Mouse (Mus musculus) CH12.LX (cell line): ENCODE data around the gene Chsy1. TPM values are rescaled to one million over a fixed set of nuclear protein-coding genes. Genes with fewer than 3 reads are reported as not detected.

Source experiments
- DNase-seq: peaks from one replicate; pipeline ENCODE4 v3.0.0-alpha.2; 2013; ENCODE audit errors: extremely low read depth
- H3K27ac ChIP-seq: 2 replicates; pipeline ENCODE4 v1.5.1; 2012; ENCODE audit warnings: low read depth, mild to moderate bottlenecking, control low read depth, moderate library complexity; ENCODE audit not compliant: insufficient read depth
- H3K27me3 ChIP-seq: replicated peaks from 2 replicates; pipeline ENCODE3; 2012; ENCODE audit warnings: inconsistent platforms
- H3K36me3 ChIP-seq, 2 experiments: replicated peaks in 1 of 2; 2 replicates each; pipeline versions ENCODE3 to v1.6.1; 2012; ENCODE audit warnings: inconsistent platforms in 1 of 2, low read length in 1 of 2, mild to moderate bottlenecking in 1 of 2, mixed read lengths in 1 of 2, moderate library complexity in 1 of 2; ENCODE audit not compliant: control insufficient read depth in 1 of 2, insufficient read depth in 1 of 2
- H3K4me1 ChIP-seq, 2 experiments: 2 replicates each; pipeline ENCODE4 v1.6.1; 2012; ENCODE audit warnings: inconsistent platforms in 1 of 2, moderate library complexity in 1 of 2; ENCODE audit not compliant: insufficient read depth in 2 of 2, control insufficient read depth in 1 of 2
- H3K4me2 ChIP-seq: 2 replicates; pipeline ENCODE4 v1.6.1; 2012; ENCODE audit warnings: low read depth, mild to moderate bottlenecking, control low read depth; ENCODE audit not compliant: poor library complexity, insufficient read depth, severe bottlenecking
- H3K4me3 ChIP-seq, 3 experiments: fragments of 150-350 bp in 1 of 3; sonication (generic) in 1 of 3; replicated peaks in 1 of 3; 2 replicates each; pipeline versions ENCODE3 to v1.5.1; 2011 to 2012; ENCODE audit warnings: low read depth in 2 of 3, low read length in 2 of 3, mild to moderate bottlenecking in 2 of 3, moderate library complexity in 2 of 3, control low read depth in 1 of 3, improper control_type of control experiment in 1 of 3, inconsistent platforms in 1 of 3, mixed read lengths in 1 of 3; ENCODE audit not compliant: poor library complexity in 1 of 3
- H3K79me2 ChIP-seq: replicated peaks from 2 replicates; pipeline ENCODE4 v1.6.1; 2012; ENCODE audit warnings: mild to moderate bottlenecking, moderate library complexity; ENCODE audit not compliant: control insufficient read depth, poor library complexity, insufficient read depth, severe bottlenecking; ENCODE audit errors: extremely low read depth
- H3K9ac ChIP-seq: 2 replicates; pipeline ENCODE4 v1.6.1; 2012; ENCODE audit warnings: low read depth, mild to moderate bottlenecking, control low read depth, moderate library complexity; ENCODE audit not compliant: insufficient read depth
- H3K9me3 ChIP-seq: replicated peaks from 2 replicates; pipeline ENCODE3; 2012; ENCODE audit warnings: low read length, inconsistent platforms, mixed read lengths
- BHLHE40 ChIP-seq: IDR thresholded peaks from 2 replicates; pipeline ENCODE4 v1.6.1; 2011; ENCODE audit warnings: mild to moderate bottlenecking, low read depth, low read length, improper control_type of control experiment
- CHD1 ChIP-seq: IDR thresholded peaks from 2 replicates; pipeline ENCODE4 v1.6.1; 2012; ENCODE audit warnings: low read depth, low read length, improper control_type of control experiment, inconsistent platforms
- CHD2 ChIP-seq: IDR thresholded peaks from 2 replicates; pipeline ENCODE4 v1.6.1; 2011; ENCODE audit warnings: low read length, improper control_type of control experiment
- CTCF ChIP-seq, 2 experiments: IDR thresholded peaks in 1 of 2; conservative IDR thresholded peaks in 1 of 2; 2 replicates each; pipeline ENCODE4 v1.5.1; 2011 to 2012; ENCODE audit warnings: low read depth in 2 of 2, low read length in 2 of 2, improper control_type of control experiment in 1 of 2, inconsistent platforms in 1 of 2, mild to moderate bottlenecking in 1 of 2, moderate library complexity in 1 of 2
- E2F4 ChIP-seq: IDR thresholded peaks from 2 replicates; pipeline ENCODE4 v1.6.1; 2011; ENCODE audit warnings: low read depth, low read length, improper control_type of control experiment; ENCODE audit not compliant: insufficient replicate concordance
- ELF1 ChIP-seq: IDR thresholded peaks from 2 replicates; pipeline ENCODE4 v1.6.1; 2014; ENCODE audit warnings: low read depth, mild to moderate bottlenecking, inconsistent platforms, low read length, improper control_type of control experiment
- EP300 ChIP-seq: IDR thresholded peaks from 2 replicates; pipeline ENCODE4 v1.6.1; 2011; ENCODE audit warnings: low read length, improper control_type of control experiment
- ETS1 ChIP-seq: conservative IDR thresholded peaks from 2 replicates; pipeline ENCODE4 v1.6.1; 2012; ENCODE audit warnings: low read depth, mild to moderate bottlenecking, inconsistent platforms, low read length, improper control_type of control experiment, moderate library complexity
- HCFC1 ChIP-seq: IDR thresholded peaks from 2 replicates; pipeline ENCODE4 v1.6.1; 2012; ENCODE audit warnings: low read depth, mild to moderate bottlenecking, inconsistent platforms, low read length, improper control_type of control experiment
- IRF4 ChIP-seq: IDR thresholded peaks from 2 replicates; pipeline ENCODE4 v1.6.1; 2014; ENCODE audit warnings: low read depth, mild to moderate bottlenecking, inconsistent platforms, low read length, improper control_type of control experiment
- JUND ChIP-seq: conservative IDR thresholded peaks from 2 replicates; pipeline ENCODE4 v1.6.1; 2011; ENCODE audit warnings: low read depth, low read length, improper control_type of control experiment
- MAX ChIP-seq: IDR thresholded peaks from 2 replicates; pipeline ENCODE4 v1.6.1; 2011; ENCODE audit warnings: low read length, improper control_type of control experiment
- MEF2A ChIP-seq: IDR thresholded peaks from 2 replicates; pipeline ENCODE4 v1.6.1; 2014; ENCODE audit warnings: low read depth, mild to moderate bottlenecking, inconsistent platforms, low read length, improper control_type of control experiment, borderline replicate concordance
- POLR2A ChIP-seq: IDR thresholded peaks from 2 replicates; pipeline ENCODE4 v1.6.1; 2011; ENCODE audit warnings: low read depth, mild to moderate bottlenecking, improper control_type of control experiment, low read length
- RAD21 ChIP-seq: IDR thresholded peaks from 2 replicates; pipeline ENCODE4 v1.6.1; 2011; ENCODE audit warnings: low read depth, mild to moderate bottlenecking, low read length, improper control_type of control experiment, moderate library complexity
- RCOR1 ChIP-seq: conservative IDR thresholded peaks from 2 replicates; pipeline ENCODE4 v1.6.1; 2012; ENCODE audit warnings: low read depth, mild to moderate bottlenecking, inconsistent platforms, low read length, improper control_type of control experiment
- SIN3A ChIP-seq: IDR thresholded peaks from 2 replicates; pipeline ENCODE4 v1.6.1; 2012; ENCODE audit warnings: low read length, improper control_type of control experiment, inconsistent platforms
- SMC3 ChIP-seq: IDR thresholded peaks from 2 replicates; pipeline ENCODE4 v1.6.1; 2011; ENCODE audit warnings: low read depth, low read length, improper control_type of control experiment
- TBP ChIP-seq: conservative IDR thresholded peaks from 2 replicates; pipeline ENCODE4 v1.6.1; 2011; ENCODE audit warnings: low read depth, low read length, improper control_type of control experiment
- TCF12 ChIP-seq: IDR thresholded peaks from 2 replicates; pipeline ENCODE4 v1.6.1; 2014; ENCODE audit warnings: low read depth, mild to moderate bottlenecking, inconsistent platforms, low read length, improper control_type of control experiment
- USF2 ChIP-seq: conservative IDR thresholded peaks from 2 replicates; pipeline ENCODE4 v1.6.1; 2011; ENCODE audit warnings: low read depth, low read length, improper control_type of control experiment
- ZC3H11A ChIP-seq: IDR thresholded peaks from 2 replicates; pipeline ENCODE4 v1.6.1; 2012; ENCODE audit warnings: low read depth, mild to moderate bottlenecking, inconsistent platforms, low read length, improper control_type of control experiment
- ZMIZ1 ChIP-seq: IDR thresholded peaks from 2 replicates; pipeline ENCODE4 v1.6.1; 2012; ENCODE audit warnings: low read depth, mild to moderate bottlenecking, inconsistent platforms, low read length, improper control_type of control experiment
- ZNF384 ChIP-seq: IDR thresholded peaks from 2 replicates; pipeline ENCODE4 v1.6.1; 2012; ENCODE audit warnings: low read depth, low read length, improper control_type of control experiment, inconsistent platforms
- dilution Hi-C: fragments of 300-500 bp; cut with MboI; formaldehyde crosslinking; loops from 2 replicates; pipeline ENCODE4 v1.14.3; 2020; ENCODE audit warnings: low sequenced_read_pairs; ENCODE audit not compliant: extremely low pct_unique_long_range_greater_than_20kb, extremely low pct_ligation_motif_present
- in situ Hi-C: fragments of 300-500 bp; cut with MboI; formaldehyde crosslinking; loops from 3 replicates; pipeline ENCODE4 v1.14.3; 2019; ENCODE audit warnings: low sequenced_read_pairs, low pct_ligation_motif_present, low pct_unique_long_range_greater_than_20kb, mixed read lengths
- polyA plus RNA-seq: library from polyadenylated mRNA; unstranded; fragments of >175 nt; gene quantifications from 2 replicates; pipeline ENCODE4 v1.2.1, GENCODE M21; 2012; ENCODE audit warnings: low read depth; ENCODE audit not compliant: insufficient read length
- total RNA-seq, 2 experiments: library from RNA; depleted of rRNA; stranded (reverse); fragments of 300-350 nt in 1 of 2; fragments of >200 nt in 1 of 2; gene quantifications; 2 replicates each; pipeline ENCODE4 v1.2.3; 2012 to 2014

The Chsy1 gene
- total and polyA plus RNA-seq, 3 experiments: 2.3 to 5.5 (median 2.5) TPM

DNA sequence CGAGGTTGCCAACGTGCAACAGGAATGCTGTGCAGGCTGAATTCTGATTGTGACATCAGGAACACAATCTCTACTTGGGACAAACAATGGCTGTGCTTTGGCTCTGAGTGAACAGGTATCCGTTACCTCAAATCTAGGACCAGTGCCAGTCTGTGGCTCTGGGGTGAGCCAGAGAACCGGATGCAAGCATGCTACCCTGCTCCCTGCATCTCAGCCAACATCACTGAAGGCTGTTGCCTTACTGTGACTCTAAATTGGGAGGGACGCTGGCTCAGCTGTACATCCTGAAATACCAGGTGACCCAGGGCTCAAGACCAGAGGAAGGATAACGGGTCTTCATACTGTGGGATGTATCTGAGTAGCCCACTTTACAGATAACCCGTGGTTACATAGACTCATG, 70.4 kb downstream of the Chsy1 start:
- H3K36me3 ChIP-seq: no peaks in the 10 kb centered on the region
- TF ChIP-seq MAX (no peak), JUND (no peak), POLR2A (no peak), ETS1 (no peak), USF2 (no peak), RAD21 (no peak), ZC3H11A (no peak), TCF12 (no peak), CHD1 (no peak), SIN3A (no peak), ZMIZ1 (no peak), SMC3 (no peak), ELF1 (no peak), BHLHE40 (no peak), HCFC1 (no peak), TBP (no peak), RCOR1 (no peak), CTCF (conservative IDR thresholded peaks at IDR 0.05 in 1 of 2, IDR thresholded peaks at IDR 0.05 in 1 of 2; ENCODE audit: low read depth in 2 of 2, low read length in 2 of 2) (no peak)
- H3K9ac ChIP-seq: no peak overlapping the region
- no peak overlapping the region for H3K27ac ChIP-seq
- DNase-seq: no peak
- H3K27me3 ChIP-seq: no peaks in the 10 kb centered on the region
- H3K4me1 ChIP-seq: peaks cover 7 to 45% of the 10 kb centered on the region in 2 experiments
- H3K4me2 ChIP-seq: no peak overlapping the region
- H3K4me3 ChIP-seq: no peak overlapping the region
- dilution Hi-C loops (no loop called here), in situ Hi-C loops (loop anchor here (10.0 kb wide), 1 partner anchor 65 kb away; no protein-coding TSS in a partner anchor)
- H3K79me2 ChIP-seq: no peaks in the 10 kb centered on the region
- peaks cover 3% of the 10 kb centered on the region for H3K9me3 ChIP-seq

DNA sequence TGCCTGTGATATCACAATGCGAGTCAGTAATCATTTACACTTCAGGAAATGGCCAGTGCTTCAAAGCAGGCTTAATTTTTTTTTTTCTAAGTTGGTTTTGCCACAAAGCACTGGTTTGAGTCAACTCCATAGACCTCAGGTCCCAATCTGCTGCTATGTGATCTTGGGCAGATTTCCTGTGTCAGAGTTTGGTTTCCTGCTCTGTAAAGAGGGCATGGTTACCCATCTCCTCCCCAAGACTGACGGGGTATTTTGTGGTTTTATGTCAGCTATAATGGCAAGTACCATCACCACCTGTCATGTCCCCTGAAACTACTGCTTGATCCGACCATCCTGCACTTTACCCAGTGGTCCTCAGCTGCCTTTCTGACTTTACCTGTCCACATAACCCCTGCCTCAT, 70.9 kb downstream of the Chsy1 start:
- H3K79me2 ChIP-seq: no peaks in the 10 kb centered on the region
- DNase-seq: peak; percentile 66
- no peak overlapping the region for H3K27ac ChIP-seq
- H3K4me1 ChIP-seq: peaks cover 7 to 50% of the 10 kb centered on the region in 2 experiments
- no peaks in the 10 kb centered on the region for H3K36me3 ChIP-seq
- H3K4me2 ChIP-seq: no peak overlapping the region
- dilution Hi-C loops (no loop called here), in situ Hi-C loops (no loop called here)
- H3K27me3 ChIP-seq: no peaks in the 10 kb centered on the region
- H3K9ac ChIP-seq: no peak overlapping the region
- peaks cover 3% of the 10 kb centered on the region for H3K9me3 ChIP-seq
- no peak overlapping the region for H3K4me3 ChIP-seq
- TF ChIP-seq E2F4 (no peak), SIN3A (no peak), ETS1 (peak; percentile 35; the same call in 1 of the 2 replicates), ZC3H11A (no peak), MEF2A (no peak), TCF12 (no peak), EP300 (peak; percentile 51; the same call in 1 of the 2 replicates), CHD2 (no peak), IRF4 (peak; percentile 46; the same call in 1 of the 2 replicates), JUND (no peak), RCOR1 (no peak), BHLHE40 (0 out of 2 replicates have a peak, but pooled peaks have one; percentile 17), ZNF384 (peak; percentile 74)
